Mouse (Mus musculus): ENCODE results near the gene Mrap. TPM values are rescaled to one million over a fixed set of nuclear protein-coding genes. Genes with fewer than 3 reads are reported as not detected.

Gene Mrap
- polyA plus RNA-seq (2014; fragmentation: Illumina TruSeq; extraction: RNeasy Lipid Tissue Mini Kit (QIAGEN cat#74804); ENCODE audit: low read depth, low replicate concordance): 62.2 TPM

DNA sequence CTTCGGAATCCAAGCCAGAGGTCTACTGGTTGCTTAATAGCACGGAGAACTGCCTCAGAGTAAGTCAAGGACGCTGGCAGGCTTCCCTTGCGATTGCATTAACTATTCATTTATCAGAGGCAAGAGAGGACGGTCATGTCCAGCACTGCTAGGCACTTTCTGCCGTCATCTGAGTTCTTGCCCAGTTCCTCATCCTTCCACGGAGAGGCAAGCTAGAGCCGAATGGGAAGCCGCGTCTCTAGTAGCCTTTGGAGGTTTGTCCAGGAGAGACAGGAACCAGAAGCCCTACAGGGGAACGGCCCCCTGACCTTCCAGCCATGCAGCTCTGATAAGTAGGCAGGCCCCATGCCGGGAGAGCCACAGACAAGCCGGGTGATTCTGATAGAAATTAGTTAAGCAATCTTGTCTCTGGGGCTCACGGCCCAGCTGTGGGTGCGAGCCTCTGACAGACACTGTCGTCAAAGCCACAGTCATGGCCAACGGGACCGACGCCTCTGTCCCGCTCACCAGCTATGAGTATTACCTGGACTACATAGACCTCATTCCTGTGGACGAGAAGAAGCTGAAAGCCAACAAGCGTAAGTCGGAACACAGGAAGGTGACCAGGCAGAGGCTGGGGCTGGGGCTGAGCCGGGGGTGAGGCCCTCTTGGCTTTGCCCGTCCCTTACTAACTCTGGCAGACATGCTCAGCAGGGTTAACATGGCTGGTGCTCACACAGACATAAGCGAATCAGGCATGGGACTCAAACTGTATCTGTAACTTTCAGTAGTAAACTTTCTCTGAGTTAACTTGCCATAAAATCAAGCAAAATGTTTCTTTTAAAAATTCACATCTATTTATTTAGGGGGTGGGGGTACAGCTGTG, at the start of gene Mrap:
Mrap (plus strand) TSS at position 116 of the 865 bp plus-strand sequence.

DNA sequence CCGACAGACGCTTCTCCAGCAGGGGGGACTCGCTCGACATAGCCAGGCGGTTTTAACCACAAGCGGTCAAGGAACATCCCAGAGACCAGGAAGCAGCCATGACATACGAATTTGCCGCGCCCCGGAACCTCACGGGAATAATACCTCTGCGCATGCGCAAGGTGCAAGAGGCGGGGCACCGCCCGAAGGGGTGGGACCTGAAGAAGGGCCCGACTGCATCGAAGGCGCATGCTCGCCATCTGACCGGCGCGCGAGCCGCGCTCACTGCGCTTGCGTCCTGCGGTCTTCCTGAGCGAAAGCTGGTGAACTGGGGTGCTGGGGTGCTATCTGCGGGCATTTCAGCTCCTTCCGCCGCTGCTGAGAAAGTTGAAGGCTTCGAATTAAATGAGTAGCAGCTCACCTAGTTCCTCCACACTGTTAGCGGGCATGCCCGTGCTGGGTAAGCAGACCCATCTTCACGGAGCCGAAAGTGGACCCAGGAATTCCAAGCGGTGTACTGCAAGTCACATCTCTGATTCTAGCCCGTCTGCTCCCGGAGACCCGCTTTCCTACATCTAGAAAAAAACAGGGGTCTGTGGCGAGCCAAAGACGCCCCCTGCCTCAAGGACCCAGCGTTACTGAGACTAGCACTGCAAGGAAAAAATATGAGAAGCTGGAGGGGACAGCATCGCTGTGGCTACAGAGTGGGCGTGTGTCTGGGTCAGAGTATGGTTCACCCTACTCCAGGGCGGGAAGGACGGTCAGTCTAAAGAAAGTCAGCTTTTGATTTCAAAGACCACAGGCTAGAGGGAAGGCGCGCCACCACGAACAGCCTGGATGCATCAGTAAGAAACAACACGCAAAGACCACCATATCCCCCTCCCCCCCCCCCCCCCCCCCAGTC, 10.5 kb upstream of the Mrap start, which contains the start of gene Mis18a:
Mis18a (minus strand) TSS at position 172 of the 883 bp plus-strand sequence.

Other genes starting within 250 kb of the Mrap start
- gene Mis18a, start 10.8 kb upstream of the Mrap start, polyA plus RNA-seq (2014; fragmentation: Illumina TruSeq; extraction: RNeasy Lipid Tissue Mini Kit (QIAGEN cat#74804); ENCODE audit: low read depth, low replicate concordance): 10.9 TPM
- gene Urb1, start 72.2 kb downstream of the Mrap start, polyA plus RNA-seq (2014; fragmentation: Illumina TruSeq; extraction: RNeasy Lipid Tissue Mini Kit (QIAGEN cat#74804); ENCODE audit: low read depth, low replicate concordance): 5.4 TPM
- gene Eva1c, start 88.5 kb downstream of the Mrap start, polyA plus RNA-seq (2014; fragmentation: Illumina TruSeq; extraction: RNeasy Lipid Tissue Mini Kit (QIAGEN cat#74804); ENCODE audit: low read depth, low replicate concordance): 2.1 TPM
- 5.8 TPM for gene Cfap298, start 196.9 kb downstream of the Mrap start, polyA plus RNA-seq (2014; fragmentation: Illumina TruSeq; extraction: RNeasy Lipid Tissue Mini Kit (QIAGEN cat#74804); ENCODE audit: low read depth, low replicate concordance)